Mouse (Mus musculus) brown adipose tissue, adult 24 weeks (tissue): ENCODE measurements around the gene Eif4ebp2. TPM values are rescaled to one million over a fixed set of nuclear protein-coding genes. Genes with fewer than 3 reads are reported as not detected.

Experiments
- H3K27ac ChIP-seq: fragments of 200-500 bp; replicated peaks from 2 replicates; pipeline ENCODE4 v1.5.1; 2012; ENCODE audit warnings: low read depth, mild to moderate bottlenecking, low read length
- H3K4me1 ChIP-seq: fragments of 200-500 bp; 2 replicates; pipeline ENCODE4 v1.6.1; 2012; ENCODE audit warnings: low read length, mixed read lengths; ENCODE audit not compliant: control insufficient read depth, insufficient read depth, insufficient read length
- H3K4me3 ChIP-seq: fragments of 200-500 bp; 2 replicates; pipeline ENCODE4 v1.5.1; 2012; ENCODE audit warnings: low read depth, mild to moderate bottlenecking, low read length, moderate library complexity; ENCODE audit not compliant: insufficient read depth
- polyA plus RNA-seq: library from polyadenylated mRNA; stranded (reverse); fragments of >200 nt; gene quantifications from 2 replicates; pipeline ENCODE4 v1.2.4, GENCODE M21; 2012; ENCODE audit not compliant: missing spikeins, insufficient read depth, insufficient read length

Eif4ebp2 gene
- polyA plus RNA-seq, 1 experiment = 120 TPM

- H3K4me3 ChIP-seq = no peak overlapping the region
- H3K4me1 ChIP-seq = peaks cover 54% of the 10 kb centered on the region
- no peak overlapping the region for H3K27ac ChIP-seq
Observed at GRCm38 (mm10) chr10:61445016-61445415, 7.4 kb downstream of the Eif4ebp2 start.

DNA sequence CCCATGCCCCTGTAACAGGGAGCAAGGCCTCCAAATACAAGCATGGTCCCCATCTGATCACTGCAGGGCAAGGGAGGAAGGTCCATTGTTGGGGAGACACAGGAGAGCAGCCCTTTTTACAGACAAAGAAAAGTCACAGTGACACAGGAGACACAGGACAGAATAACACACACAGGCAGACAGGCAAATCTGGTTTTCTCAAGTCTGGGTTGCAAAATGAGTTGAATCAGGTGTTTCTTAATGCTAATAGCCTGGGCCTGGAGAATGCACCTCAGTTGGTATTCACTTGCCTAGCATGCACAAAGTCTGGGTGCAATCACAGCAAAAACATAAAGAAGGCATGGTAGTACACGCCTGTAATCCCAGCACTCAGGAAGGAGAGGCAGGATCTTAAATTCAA is 8.6 kb downstream of the Eif4ebp2 start:
- Histone ChIP-seq H3K27ac (peak overlapping the region; percentile 32), H3K4me1 (peaks cover 51% of the 10 kb centered on the region), H3K4me3 (no peak overlapping the region)

DNA sequence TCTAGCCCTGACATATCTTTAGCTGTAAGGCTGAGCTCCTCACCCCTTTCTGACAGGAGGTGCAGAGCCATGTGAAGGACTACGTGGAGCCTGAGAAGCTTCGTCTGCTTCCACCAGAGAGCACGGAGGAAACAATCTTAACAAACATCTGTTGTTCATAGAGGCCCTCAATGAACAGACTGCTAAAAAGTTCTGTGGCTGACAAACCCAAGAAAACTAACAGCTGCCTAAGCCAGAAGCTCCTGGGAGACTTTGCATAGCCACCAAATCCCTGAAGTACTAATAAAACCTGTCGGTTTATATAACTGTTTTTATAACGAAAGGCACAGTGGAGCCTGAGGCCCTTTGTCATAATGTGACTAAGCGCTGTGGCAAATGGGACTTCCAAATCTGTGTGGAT is 9.0 kb downstream of the Eif4ebp2 start:
- Histone ChIP-seq H3K4me1 (peaks cover 50% of the 10 kb centered on the region), H3K4me3 (no peak overlapping the region), H3K27ac (peak overlapping the region; percentile 32)

GRCm38 (mm10) chr10:61440202-61440800 is 12.2 kb downstream of the Eif4ebp2 start:
- no peak overlapping the region for H3K27ac ChIP-seq
- H3K4me3 ChIP-seq = no peak overlapping the region
- H3K4me1 ChIP-seq = peaks cover 28% of the 10 kb centered on the region

DNA sequence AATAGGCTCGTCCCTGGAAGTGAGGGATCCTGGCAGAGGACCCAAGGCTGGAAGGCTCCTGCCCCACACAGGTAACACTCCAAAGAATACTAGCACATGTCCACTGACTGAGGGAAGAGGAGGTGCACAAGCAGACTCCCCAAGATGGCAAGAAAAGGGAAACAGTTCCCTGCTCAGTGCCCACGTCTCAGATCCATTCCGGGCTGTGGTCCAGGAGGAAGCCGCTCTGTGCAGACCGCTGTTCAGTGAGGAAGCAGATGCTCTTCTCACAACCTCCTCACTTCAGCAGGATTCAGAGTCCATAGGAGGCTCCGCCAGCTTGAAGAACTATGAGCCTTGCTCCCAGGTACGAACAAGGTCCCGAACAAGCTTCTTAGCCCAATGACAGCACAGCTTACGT is 21.1 kb downstream of the Eif4ebp2 start:
- no peak overlapping the region for H3K27ac ChIP-seq
- H3K4me3 ChIP-seq = no peak overlapping the region

DNA sequence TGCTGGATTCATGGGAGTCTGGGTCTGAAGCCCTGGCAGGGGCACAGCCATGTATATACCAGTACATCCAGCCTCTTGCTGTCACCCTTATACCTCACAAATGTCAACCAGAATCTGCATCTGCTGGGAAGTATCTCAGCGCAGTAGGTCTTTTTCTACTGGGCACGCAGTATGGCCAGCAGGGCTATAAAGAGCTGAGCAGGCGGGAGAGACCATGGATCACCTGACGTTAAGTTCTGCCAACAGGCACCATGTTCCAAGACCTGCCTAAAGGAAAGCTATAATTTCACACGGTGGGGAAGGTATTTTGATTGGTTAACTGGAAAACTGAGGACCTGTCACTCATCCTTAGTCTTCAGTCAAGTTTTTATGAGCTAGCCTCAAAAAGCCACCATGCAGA is 23.4 kb downstream of the Eif4ebp2 start:
- Histone ChIP-seq H3K27ac (0 out of 2 replicates have a peak overlapping the region, but pooled peaks have one; percentile 19), H3K4me1 (peaks cover 42% of the 10 kb centered on the region), H3K4me3 (no peak overlapping the region)

More for the DNA sequence above, 21.1 kb downstream of the Eif4ebp2 start:
- peaks cover 22% of the 10 kb centered on the region for H3K4me1 ChIP-seq

GRCm38 (mm10) chr10:61428416-61428815 is 24.0 kb downstream of the Eif4ebp2 start:
- H3K4me3 ChIP-seq = no peak overlapping the region
- H3K27ac ChIP-seq = no peak overlapping the region
- H3K4me1 ChIP-seq = peaks cover 44% of the 10 kb centered on the region

DNA sequence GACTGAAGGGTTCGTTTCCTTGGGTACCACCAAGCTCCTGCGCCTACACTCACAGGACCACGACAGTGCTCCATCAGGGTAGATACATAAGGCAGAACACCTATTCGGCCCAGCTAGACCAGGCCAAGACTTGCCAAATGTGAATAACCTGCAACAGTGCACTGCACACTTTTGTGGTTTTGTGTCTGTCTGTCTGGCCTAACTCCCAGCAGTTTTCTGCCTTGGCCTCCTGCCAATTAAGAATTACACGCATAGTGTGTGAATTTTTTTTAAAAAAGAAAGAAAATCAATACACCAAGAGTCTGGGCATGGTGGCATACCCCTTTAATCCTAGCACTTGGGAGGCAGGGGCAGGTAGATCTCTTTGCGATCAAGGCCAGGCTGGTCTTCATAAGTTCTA is 24.5 kb downstream of the Eif4ebp2 start:
- H3K27ac ChIP-seq = no peak overlapping the region
- H3K4me1 ChIP-seq = peaks cover 44% of the 10 kb centered on the region
- no peak overlapping the region for H3K4me3 ChIP-seq

DNA sequence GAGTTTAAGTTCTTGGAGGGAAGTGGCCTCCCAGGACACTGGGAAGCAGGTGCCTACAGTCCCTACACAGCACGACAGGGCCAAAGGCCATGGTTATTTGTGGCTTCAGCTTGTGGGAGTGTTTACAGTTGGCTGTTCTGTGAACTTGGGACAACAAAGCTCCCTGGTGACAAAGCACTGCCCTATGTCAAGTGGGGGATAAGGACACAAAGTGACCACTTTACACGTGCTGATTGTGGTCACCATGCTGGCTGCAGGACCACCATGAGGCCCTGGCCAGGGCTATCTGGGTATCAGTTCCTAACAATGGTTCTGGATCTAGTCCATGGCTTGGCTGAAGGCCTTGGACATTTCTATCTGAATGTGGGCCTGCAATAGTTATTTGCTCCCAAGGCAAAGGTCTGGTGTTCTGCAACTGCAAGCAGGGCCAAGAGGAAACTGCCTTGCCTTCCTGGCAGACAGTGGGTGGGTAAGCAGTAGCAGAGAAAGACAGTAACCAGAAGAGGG is 26.2 kb downstream of the Eif4ebp2 start:
- Histone ChIP-seq H3K27ac (peak overlapping the region; percentile 85), H3K4me3 (no peak overlapping the region), H3K4me1 (peaks cover 44% of the 10 kb centered on the region)

DNA sequence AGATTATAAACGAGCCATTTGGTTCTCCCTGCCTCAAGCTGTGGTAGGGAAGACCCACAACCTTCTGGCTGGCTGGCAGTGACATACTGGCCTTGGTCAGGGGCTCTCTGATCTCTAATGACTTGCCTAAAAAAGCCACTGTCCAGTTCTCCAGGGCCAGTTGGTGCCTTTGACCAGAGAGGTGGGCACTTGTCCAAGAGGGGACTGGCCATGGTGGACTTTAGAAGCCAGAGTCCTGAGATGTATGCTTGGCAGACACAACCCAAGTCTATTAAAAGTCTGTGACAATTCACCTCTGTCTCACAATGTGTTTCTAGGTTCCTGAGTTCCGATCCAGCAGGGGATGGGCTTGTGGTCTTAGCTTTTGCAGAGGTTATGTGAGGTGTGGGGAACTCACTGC is 27.4 kb downstream of the Eif4ebp2 start:
- H3K27ac ChIP-seq = peak overlapping the region; percentile 85
- peaks cover 50% of the 10 kb centered on the region for H3K4me1 ChIP-seq
- no peak overlapping the region for H3K4me3 ChIP-seq

GRCm38 (mm10) chr10:61424500-61424899 is 28.0 kb downstream of the Eif4ebp2 start:
- Histone ChIP-seq H3K4me1 (peaks cover 50% of the 10 kb centered on the region), H3K4me3 (no peak overlapping the region), H3K27ac (no peak overlapping the region)

GRCm38 (mm10) chr10:61423289-61423688 is 29.2 kb downstream of the Eif4ebp2 start:
- Histone ChIP-seq H3K4me3 (no peak overlapping the region), H3K4me1 (peaks cover 53% of the 10 kb centered on the region), H3K27ac (no peak overlapping the region)

- no peak overlapping the region for H3K27ac ChIP-seq
- no peak overlapping the region for H3K4me3 ChIP-seq
- peaks cover 49% of the 10 kb centered on the region for H3K4me1 ChIP-seq
Observed at GRCm38 (mm10) chr10:61422861-61423260, 29.6 kb downstream of the Eif4ebp2 start.

DNA sequence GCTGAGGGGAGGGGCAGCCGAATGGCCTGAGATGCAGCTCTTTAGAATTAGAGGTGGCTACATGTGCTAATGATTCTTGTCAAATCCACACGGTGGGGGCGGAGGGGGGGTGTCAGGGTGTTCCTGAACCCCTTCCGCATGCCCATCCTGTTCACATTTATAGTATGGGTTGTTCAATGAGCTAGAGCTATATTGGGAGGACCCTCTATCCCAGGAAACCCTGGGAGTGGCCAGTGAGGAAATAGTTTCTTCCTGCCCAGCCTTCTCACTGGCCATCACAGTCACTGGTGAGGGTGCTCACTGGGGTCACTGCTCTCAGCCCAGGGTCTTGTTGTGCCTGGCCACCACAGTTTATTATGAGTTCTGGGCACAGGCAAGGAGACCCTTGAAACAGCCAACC is 32.5 kb downstream of the Eif4ebp2 start:
- Histone ChIP-seq H3K4me3 (no peak overlapping the region), H3K27ac (peak overlapping the region; percentile 90), H3K4me1 (peaks cover 28% of the 10 kb centered on the region)

GRCm38 (mm10) chr10:61419146-61419545 is 33.3 kb downstream of the Eif4ebp2 start:
- Histone ChIP-seq H3K27ac (peak overlapping the region; percentile 88), H3K4me1 (peaks cover 21% of the 10 kb centered on the region), H3K4me3 (peak overlapping the region; percentile 58)

GRCm38 (mm10) chr10:61418131-61418900 is 34.1 kb downstream of the Eif4ebp2 start:
- no peak overlapping the region; the same call in 1 of the 2 replicates for H3K27ac ChIP-seq
- peak overlapping the region; percentile 58 for H3K4me3 ChIP-seq
- H3K4me1 ChIP-seq = peaks cover 17% of the 10 kb centered on the region
